Mouse (Mus musculus) embryonic facial prominence, embryonic 13.5 days (tissue): ENCODE measurements around the gene Plxnb1. TPM values are rescaled to one million over a fixed set of nuclear protein-coding genes. Genes with fewer than 3 reads are reported as not detected.

Experiments used
- ATAC-seq: fragments of 200-750 bp; cut with Nextera tagmentation; 2 replicates; pipeline ENCODE4 v1.8.0; 2017; ENCODE audit warnings: low read depth; ENCODE audit not compliant: insufficient number of reproducible peaks, insufficient read depth, low FRiP score, low TSS enrichment
- H3K27ac ChIP-seq: fragments of 300-500 bp; sonication (generic); 2 replicates; pipeline ENCODE4 v1.5.1; 2015; ENCODE audit warnings: moderate library complexity, mild to moderate bottlenecking, inconsistent platforms
- H3K27me3 ChIP-seq: fragments of 300-500 bp; sonication (generic); 2 replicates; pipeline ENCODE4 v1.6.1; 2015; ENCODE audit warnings: mild to moderate bottlenecking, inconsistent platforms
- H3K36me3 ChIP-seq: fragments of 300-500 bp; sonication (generic); 2 replicates; pipeline ENCODE4 v1.6.1; 2015; ENCODE audit warnings: mild to moderate bottlenecking, inconsistent platforms
- H3K4me1 ChIP-seq: fragments of 300-500 bp; sonication (generic); 2 replicates; pipeline ENCODE4 v1.6.1; 2015; ENCODE audit warnings: inconsistent platforms
- H3K4me2 ChIP-seq: fragments of 300-500 bp; sonication (generic); 2 replicates; pipeline ENCODE4 v1.6.1; 2015; ENCODE audit warnings: moderate library complexity, mild to moderate bottlenecking, inconsistent platforms
- H3K4me3 ChIP-seq: fragments of 300-500 bp; sonication (generic); 2 replicates; pipeline ENCODE4 v1.5.1; 2015; ENCODE audit warnings: mild to moderate bottlenecking, inconsistent platforms
- H3K9ac ChIP-seq: fragments of 300-500 bp; sonication (generic); 2 replicates; pipeline ENCODE4 v1.6.1; 2015; ENCODE audit warnings: mild to moderate bottlenecking, inconsistent platforms
- H3K9me3 ChIP-seq: fragments of 300-500 bp; sonication (generic); 2 replicates; pipeline ENCODE4 v1.6.1; 2016; ENCODE audit warnings: inconsistent platforms
- WGBS: fragments of 180-500 bp; shearing (Covaris S2); methylation state at CpG from one replicate; pipeline ENCODE4 v1.1.7; 2015; ENCODE audit warnings: mixed read lengths; 5-methylcytosine and 5-hydroxymethylcytosine counted together
- polyA plus RNA-seq: library from polyadenylated mRNA; unstranded; fragments of >200 nt; fragmentation: Nextera tagmentation; extraction: Ambion mirVana; gene quantifications from 2 replicates; pipeline ENCODE4 v1.2.1, GENCODE M21; 2015

Gene Plxnb1
- polyA plus RNA-seq, 1 experiment from 2014 or later: 13.1 TPM

DNA sequence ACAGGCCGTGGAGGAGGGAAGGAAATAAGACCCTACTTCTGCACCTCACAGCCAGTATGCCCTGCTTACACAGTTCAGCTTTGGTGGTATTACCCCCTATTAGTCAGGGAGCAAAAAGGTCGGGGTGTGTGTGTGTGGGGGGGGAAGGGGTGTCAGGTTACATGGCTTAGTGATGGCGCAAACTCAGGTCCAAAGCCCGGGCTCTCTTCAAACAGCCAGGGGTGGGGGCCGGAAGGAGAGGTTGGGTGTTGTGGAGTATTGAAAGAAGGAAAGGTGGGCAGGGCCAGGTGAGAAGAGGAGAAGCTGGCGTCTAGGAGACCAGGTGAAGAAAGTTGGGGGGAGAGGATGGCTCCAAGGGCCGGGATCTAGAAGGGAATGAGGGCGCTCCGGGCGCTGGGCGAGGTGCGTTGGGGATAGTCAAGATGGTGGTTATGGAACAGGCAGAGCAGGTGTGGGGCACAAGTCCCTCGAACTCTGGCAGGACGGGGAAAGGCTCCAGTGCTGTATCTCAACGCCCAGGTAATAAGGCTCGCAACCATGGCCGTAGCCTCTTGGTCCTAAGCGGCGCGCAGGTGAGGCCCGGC, 544 bp upstream of the Plxnb1 start:
- Histone ChIP-seq H3K27ac (peak overlapping the region; percentile 100), H3K4me3 (peak overlapping the region; percentile 71), H3K4me2 (peak overlapping the region; percentile 81), H3K9me3 (no peaks in the 10 kb centered on the region), H3K9ac (peak overlapping the region; percentile 97), H3K36me3 (peaks cover 36% of the 10 kb centered on the region), H3K27me3 (no peaks in the 10 kb centered on the region), H3K4me1 (peaks cover 59% of the 10 kb centered on the region)
- 1% methylated on average over 21 of the region's 21 CpGs for WGBS
- peak; percentile 15 for ATAC-seq

DNA sequence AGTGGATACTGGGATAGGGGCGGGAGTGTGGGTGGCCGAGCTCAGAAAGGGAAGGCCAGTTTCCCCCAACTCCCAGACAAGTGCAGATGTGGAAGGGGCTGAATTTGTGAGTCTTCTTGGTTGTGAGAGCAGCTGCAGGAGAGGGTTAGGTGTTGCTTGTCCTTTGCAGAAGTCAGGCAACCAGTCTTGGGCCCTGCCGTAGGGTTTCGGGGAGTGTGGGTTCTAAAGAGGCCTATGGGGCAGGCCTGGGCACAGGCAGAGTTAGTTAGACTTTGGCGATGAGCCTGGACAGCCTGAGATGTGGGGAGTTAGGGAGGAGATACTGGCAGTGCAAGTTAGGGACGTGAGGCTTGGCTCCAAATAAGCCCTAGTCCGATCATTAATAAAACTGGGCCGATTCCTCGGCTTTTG, 1.1 kb downstream of the Plxnb1 start:
- Histone ChIP-seq H3K9ac (peak overlapping the region; percentile 97), H3K27me3 (no peaks in the 10 kb centered on the region), H3K9me3 (no peaks in the 10 kb centered on the region), H3K4me1 (peaks cover 62% of the 10 kb centered on the region), H3K36me3 (peaks cover 35% of the 10 kb centered on the region), H3K4me2 (peak overlapping the region; percentile 81), H3K4me3 (peak overlapping the region; percentile 71), H3K27ac (peak overlapping the region; percentile 100)
- no peak for ATAC-seq
- 18% methylated on average over 9 of the region's 9 CpGs for WGBS

DNA sequence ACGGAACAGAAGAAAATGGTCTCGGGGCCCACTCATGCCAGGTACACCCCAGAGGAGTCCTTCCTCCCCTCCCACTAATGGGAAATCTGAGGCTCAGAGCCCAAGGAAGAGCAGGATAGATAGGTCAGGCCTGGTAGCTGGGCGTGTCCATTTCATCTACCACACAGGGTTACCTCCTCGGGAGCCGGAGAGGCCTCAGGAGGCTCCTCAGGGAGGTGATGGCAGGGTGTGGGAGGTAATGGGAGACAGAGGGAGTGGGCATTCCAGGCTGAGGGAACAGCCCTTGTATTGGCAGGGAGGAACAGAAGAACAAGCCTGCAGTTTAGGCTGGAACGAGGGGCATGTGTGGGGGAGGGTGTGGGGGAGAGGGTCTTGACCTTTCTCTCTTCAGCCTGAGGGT, 1.7 kb downstream of the Plxnb1 start:
- peaks cover 34% of the 10 kb centered on the region for H3K36me3 ChIP-seq
- no peaks in the 10 kb centered on the region for H3K27me3 ChIP-seq
- H3K27ac ChIP-seq: peak overlapping the region; percentile 100
- no peaks in the 10 kb centered on the region for H3K9me3 ChIP-seq
- H3K9ac ChIP-seq: peak overlapping the region; percentile 97
- peak overlapping the region; percentile 71 for H3K4me3 ChIP-seq
- no peak for ATAC-seq
- 13% methylated on average over 6 of the region's 6 CpGs for WGBS
- peak overlapping the region; percentile 81 for H3K4me2 ChIP-seq
- H3K4me1 ChIP-seq: peaks cover 66% of the 10 kb centered on the region

DNA sequence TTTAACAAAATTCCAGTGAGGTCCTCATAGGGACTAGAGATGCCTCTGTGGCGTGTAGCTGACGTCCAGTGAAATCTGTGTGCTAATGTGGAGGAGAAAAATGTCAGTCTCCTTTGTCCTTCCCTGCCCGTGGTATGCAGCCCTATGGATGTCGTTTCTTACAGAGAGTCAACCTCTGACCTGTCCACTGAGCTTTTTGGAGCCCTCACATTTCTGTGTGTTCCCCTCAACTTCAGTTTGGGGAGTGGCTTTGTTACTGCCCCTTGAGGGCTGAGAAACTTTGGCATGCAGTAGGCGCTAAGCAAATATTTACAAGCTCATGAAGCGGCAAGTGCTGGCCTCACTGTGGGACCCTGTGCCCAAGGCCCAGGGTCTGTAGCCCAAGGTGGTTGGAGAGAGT, 2.1 kb downstream of the Plxnb1 start:
- H3K4me2 ChIP-seq: peak overlapping the region; percentile 81
- peaks cover 35% of the 10 kb centered on the region for H3K36me3 ChIP-seq
- H3K9ac ChIP-seq: peak overlapping the region; percentile 97
- peak overlapping the region; percentile 71 for H3K4me3 ChIP-seq
- no peaks in the 10 kb centered on the region for H3K27me3 ChIP-seq
- H3K27ac ChIP-seq: peak overlapping the region; percentile 100
- H3K4me1 ChIP-seq: peaks cover 68% of the 10 kb centered on the region
- no peaks in the 10 kb centered on the region for H3K9me3 ChIP-seq
- ATAC-seq: no peak
- WGBS: 30% methylated on average over 6 of the region's 6 CpGs

DNA sequence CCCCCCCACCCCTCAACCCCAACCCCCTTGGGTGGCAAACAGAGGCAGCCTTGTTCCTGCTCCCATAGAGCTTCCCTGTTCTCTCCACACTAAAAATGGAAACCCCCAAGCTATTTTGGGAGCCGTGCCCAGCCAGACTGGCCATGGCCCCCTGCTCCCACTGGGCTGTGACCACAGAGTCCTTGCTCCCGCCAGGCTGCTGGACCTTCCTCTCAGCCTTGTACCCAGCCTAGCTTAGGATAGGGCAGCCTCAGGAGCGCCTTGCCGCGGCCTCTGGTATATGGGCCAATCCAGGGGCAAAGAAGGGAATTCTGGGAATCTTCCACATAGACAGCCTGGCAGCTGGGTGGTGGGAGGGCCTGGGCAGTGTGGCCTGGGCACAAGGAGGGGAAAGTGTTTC, 2.6 kb downstream of the Plxnb1 start:
- Histone ChIP-seq H3K36me3 (peaks cover 36% of the 10 kb centered on the region), H3K4me1 (peaks cover 64% of the 10 kb centered on the region), H3K9me3 (no peaks in the 10 kb centered on the region), H3K4me2 (peak overlapping the region; percentile 81), H3K27ac (peak overlapping the region; percentile 100), H3K27me3 (no peaks in the 10 kb centered on the region), H3K4me3 (peak overlapping the region; percentile 71), H3K9ac (peak overlapping the region; percentile 97)
- WGBS: 33% methylated on average over 5 of the region's 5 CpGs
- ATAC-seq: no peak

DNA sequence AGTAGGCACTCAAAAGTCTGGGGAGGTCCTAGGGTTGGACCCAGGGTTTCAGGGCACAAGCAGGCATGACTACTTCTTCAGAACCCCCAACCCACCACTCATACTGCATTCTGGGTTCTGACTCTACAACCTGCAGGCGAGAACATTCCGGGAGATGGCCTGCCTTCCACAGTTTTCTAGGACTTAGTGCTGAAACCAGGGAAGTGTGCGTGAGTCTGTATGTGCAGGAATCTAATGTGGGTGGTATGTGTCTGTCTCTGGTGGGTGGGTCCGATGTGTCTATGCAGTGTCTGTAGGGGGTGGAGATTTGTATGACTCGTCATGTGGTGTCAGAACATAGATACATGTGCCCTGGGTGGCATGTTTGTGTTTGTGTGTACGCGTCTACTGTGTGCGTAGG, 3.2 kb downstream of the Plxnb1 start:
- Histone ChIP-seq H3K9me3 (no peaks in the 10 kb centered on the region), H3K9ac (peak overlapping the region; percentile 97; the same call in 1 of the 2 replicates), H3K27me3 (no peaks in the 10 kb centered on the region), H3K36me3 (peaks cover 40% of the 10 kb centered on the region), H3K27ac (peak overlapping the region; percentile 100), H3K4me1 (peaks cover 59% of the 10 kb centered on the region), H3K4me3 (peak overlapping the region; percentile 71; the same call in 1 of the 2 replicates), H3K4me2 (peak overlapping the region; percentile 81)
- WGBS: 78% methylated on average over 8 of the region's 8 CpGs
- no peak for ATAC-seq

DNA sequence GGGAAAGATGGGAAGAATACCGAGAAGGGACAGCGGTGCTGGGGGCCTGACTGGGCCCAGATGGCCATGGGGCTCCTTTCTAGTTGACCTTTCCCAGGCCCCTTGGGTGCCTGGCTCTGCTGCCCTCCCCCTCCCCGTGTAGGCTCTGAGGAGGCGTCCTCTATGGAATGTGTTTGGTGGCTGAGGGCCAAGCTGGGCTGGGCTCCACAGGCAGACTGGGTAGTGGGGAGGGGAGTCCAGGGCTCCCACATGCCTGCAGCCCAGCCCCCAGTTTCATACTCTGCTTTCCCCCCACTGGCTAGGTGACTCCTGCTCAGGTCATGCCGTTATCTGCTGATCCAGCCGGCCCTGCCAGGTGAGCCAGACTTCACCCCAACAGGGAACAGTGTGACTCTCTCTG, 3.8 kb downstream of the Plxnb1 start:
- peaks cover 46% of the 10 kb centered on the region for H3K36me3 ChIP-seq
- H3K4me1 ChIP-seq: peaks cover 54% of the 10 kb centered on the region
- H3K27me3 ChIP-seq: no peaks in the 10 kb centered on the region
- peak overlapping the region; percentile 97; the same call in 1 of the 2 replicates for H3K9ac ChIP-seq
- no peak for ATAC-seq
- peak overlapping the region; percentile 100 for H3K27ac ChIP-seq
- WGBS: 72% methylated on average over 4 of the region's 6 CpGs
- no peaks in the 10 kb centered on the region for H3K9me3 ChIP-seq
- peak overlapping the region; percentile 81 for H3K4me2 ChIP-seq
- 0 out of 2 replicates have a peak overlapping the region, but pooled peaks have one; percentile 2 for H3K4me3 ChIP-seq

DNA sequence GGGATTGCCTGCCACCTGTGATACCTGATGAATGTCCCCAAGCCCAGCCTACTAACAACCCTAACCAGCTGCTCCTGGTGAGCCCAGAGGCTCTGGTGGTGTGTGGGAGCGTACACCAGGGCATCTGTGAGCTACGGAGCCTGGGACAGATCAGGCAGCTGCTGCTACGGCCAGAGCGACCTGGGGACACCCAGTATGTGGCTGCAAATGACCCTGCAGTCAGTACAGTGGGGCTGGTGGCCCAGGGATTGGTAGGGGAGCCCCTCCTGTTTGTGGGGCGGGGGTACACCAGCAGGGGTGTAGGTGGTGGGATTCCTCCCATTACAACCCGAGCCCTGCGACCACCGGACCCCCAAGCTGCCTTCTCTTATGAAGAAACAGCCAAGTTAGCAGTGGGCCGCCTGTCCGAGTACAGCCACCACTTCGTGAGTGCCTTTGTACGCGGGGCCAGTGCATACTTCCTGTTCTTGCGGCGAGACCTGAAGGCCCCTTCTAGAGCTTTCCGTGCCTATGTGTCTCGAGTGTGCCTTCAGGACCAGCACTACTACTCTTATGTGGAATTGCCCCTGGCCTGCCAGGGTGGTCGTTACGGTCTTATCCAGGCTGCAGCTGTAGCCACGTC, 5.2 kb downstream of the Plxnb1 start:
- no peaks in the 10 kb centered on the region for H3K27me3 ChIP-seq
- no peaks in the 10 kb centered on the region for H3K9me3 ChIP-seq
- H3K9ac ChIP-seq: no peak overlapping the region
- ATAC-seq: no peak
- no peak overlapping the region for H3K4me2 ChIP-seq
- H3K27ac ChIP-seq: no peak overlapping the region
- peaks cover 60% of the 10 kb centered on the region for H3K36me3 ChIP-seq
- H3K4me1 ChIP-seq: peaks cover 53% of the 10 kb centered on the region
- no peak overlapping the region for H3K4me3 ChIP-seq
- 87% methylated on average over 20 of the region's 20 CpGs for WGBS

DNA sequence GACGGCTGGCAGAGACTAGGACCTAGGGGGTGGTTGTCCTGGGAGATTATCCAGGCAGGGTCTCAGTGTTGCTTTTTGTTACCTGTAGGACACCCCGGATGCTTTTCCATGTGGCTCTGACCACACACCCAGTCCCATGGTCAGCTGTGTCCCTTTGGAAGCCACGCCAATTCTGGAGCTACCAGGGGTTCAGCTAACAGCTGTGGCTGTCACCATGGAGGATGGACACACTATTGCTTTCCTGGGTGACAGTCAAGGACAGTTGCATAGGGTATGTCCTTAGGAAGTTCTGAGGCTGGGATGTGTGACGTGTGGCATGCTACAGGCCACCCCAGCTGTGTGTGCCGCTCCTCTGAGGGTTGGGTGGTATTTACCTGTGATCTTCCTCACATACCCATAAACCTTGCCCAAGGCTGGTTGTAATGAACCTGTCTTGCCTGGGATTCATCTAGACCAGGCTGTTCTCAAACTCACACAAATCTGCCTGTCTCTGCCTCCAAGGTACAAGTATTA, 6.8 kb downstream of the Plxnb1 start:
- Histone ChIP-seq H3K27ac (no peak overlapping the region), H3K4me3 (no peak overlapping the region), H3K9ac (no peak overlapping the region), H3K4me2 (no peak overlapping the region), H3K27me3 (no peaks in the 10 kb centered on the region), H3K4me1 (peaks cover 43% of the 10 kb centered on the region), H3K9me3 (no peaks in the 10 kb centered on the region), H3K36me3 (peaks cover 76% of the 10 kb centered on the region)
- ATAC-seq: no peak
- WGBS: 86% methylated on average over 5 of the region's 5 CpGs

DNA sequence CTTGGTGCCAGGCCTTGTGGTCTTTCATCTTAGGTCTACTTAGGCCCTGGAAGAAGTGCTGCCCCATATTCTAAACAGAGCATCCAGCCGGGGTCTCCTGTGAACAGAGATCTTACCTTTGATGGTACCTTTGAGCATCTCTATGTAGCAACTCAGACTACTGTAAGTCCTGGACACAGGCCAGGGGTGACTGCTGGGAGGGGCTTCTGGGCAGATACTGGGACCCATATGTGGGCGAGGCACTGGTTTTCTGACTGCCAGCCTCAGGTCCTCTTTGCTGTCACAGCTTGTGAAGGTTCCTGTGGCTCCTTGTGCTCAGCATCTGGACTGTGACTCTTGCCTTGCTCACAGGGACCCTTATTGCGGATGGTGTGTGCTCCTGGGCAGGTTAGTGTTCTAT, 7.4 kb downstream of the Plxnb1 start:
- Histone ChIP-seq H3K4me3 (no peak overlapping the region), H3K36me3 (peaks cover 77% of the 10 kb centered on the region), H3K9ac (0 out of 2 replicates have a peak overlapping the region, but pooled peaks have one; percentile 6), H3K4me1 (peaks cover 38% of the 10 kb centered on the region), H3K4me2 (no peak overlapping the region), H3K27ac (no peak overlapping the region), H3K9me3 (no peaks in the 10 kb centered on the region), H3K27me3 (no peaks in the 10 kb centered on the region)
- ATAC-seq: no peak
- WGBS: 95% methylated on average over 3 of the region's 3 CpGs

DNA sequence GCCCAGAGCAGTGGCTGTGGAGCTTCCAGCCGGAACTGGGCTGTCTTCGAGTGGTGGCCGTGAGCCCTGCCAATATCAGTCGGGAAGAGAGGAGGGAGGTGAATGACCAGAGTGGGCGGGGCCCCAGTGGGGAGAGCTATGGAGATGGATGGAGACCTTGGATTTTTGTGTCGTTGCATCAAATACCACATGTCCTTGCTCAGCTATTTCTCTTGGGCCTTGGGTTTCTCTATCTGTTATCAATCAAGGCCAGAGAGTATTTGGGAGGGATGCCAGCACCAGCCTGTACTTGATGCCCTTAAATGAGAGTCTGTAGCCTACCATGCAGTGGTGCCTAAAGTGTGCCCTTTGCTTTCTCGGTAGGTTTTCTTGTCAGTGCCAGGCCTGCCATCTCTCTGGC, 8.1 kb downstream of the Plxnb1 start:
- H3K4me3 ChIP-seq: no peak overlapping the region
- no peak overlapping the region for H3K9ac ChIP-seq
- H3K36me3 ChIP-seq: peaks cover 84% of the 10 kb centered on the region
- ATAC-seq: no peak
- peaks cover 31% of the 10 kb centered on the region for H3K4me1 ChIP-seq
- no peak overlapping the region for H3K27ac ChIP-seq
- H3K9me3 ChIP-seq: no peaks in the 10 kb centered on the region
- no peaks in the 10 kb centered on the region for H3K27me3 ChIP-seq
- WGBS: 76% methylated on average over 7 of the region's 7 CpGs
- H3K4me2 ChIP-seq: no peak overlapping the region

DNA sequence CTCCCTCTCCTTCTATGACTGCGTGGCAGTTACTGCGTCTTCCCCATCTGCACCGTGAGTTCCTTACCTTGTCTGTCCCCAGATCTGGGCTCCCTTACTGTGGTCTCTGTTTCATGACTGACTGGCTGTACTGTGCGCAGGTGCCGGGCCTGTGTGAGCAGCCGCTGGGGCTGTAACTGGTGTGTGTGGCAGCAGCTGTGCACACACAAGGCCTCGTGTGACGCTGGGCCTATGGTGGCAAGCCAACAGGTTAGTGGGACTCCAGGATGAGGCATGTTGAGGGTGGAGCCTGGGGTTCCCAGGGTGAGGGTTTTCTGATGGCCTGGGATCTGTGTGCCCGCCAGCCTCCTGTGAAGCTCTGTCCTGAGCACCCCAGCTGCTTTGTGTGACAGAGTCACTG, 8.9 kb downstream of the Plxnb1 start:
- Histone ChIP-seq H3K36me3 (peaks cover 92% of the 10 kb centered on the region), H3K4me1 (peaks cover 22% of the 10 kb centered on the region), H3K4me3 (no peak overlapping the region), H3K4me2 (no peak overlapping the region), H3K27me3 (no peaks in the 10 kb centered on the region), H3K9ac (0 out of 2 replicates have a peak overlapping the region, but pooled peaks have one; percentile 36), H3K27ac (no peak overlapping the region), H3K9me3 (no peaks in the 10 kb centered on the region)
- 92% methylated on average over 9 of the region's 9 CpGs for WGBS
- ATAC-seq: no peak
